Mouse (Mus musculus) cortical plate, adult 2 months (tissue): Measurements from ENCODE around the gene Kri1. TPM values are rescaled to one million over a fixed set of nuclear protein-coding genes. Genes with fewer than 3 reads are reported as not detected.

ENCODE experiments used
- H3K27ac ChIP-seq: fragments of 200-500 bp; 2 replicates; pipeline ENCODE4 v1.5.1; 2012; ENCODE audit warnings: low read length, control low read depth, inconsistent platforms; ENCODE audit not compliant: insufficient read depth
- H3K4me1 ChIP-seq: fragments of 200-500 bp; 2 replicates; pipeline ENCODE4 v1.6.1; 2011; ENCODE audit warnings: low read length; ENCODE audit not compliant: control insufficient read depth, insufficient read depth
- H3K4me3 ChIP-seq: fragments of 200-500 bp; 2 replicates; pipeline ENCODE4 v1.5.1; 2011; ENCODE audit warnings: mild to moderate bottlenecking, low read length, control low read depth; ENCODE audit not compliant: insufficient read depth
- CTCF ChIP-seq: fragments of 200-500 bp; IDR thresholded peaks from 2 replicates; pipeline ENCODE4 v1.5.1; 2011; ENCODE audit warnings: mild to moderate bottlenecking, control low read depth, low read length; ENCODE audit not compliant: insufficient read depth; ENCODE audit errors: extremely low read depth
- POLR2A ChIP-seq: fragments of 200-500 bp; IDR thresholded peaks from 2 replicates; pipeline ENCODE4 v1.6.1; 2011; ENCODE audit warnings: mild to moderate bottlenecking, low read length, control low read depth; ENCODE audit not compliant: insufficient read depth; ENCODE audit errors: extremely low read depth
- polyA plus RNA-seq: library from polyadenylated mRNA; depleted of rRNA; stranded (reverse); fragments of >200 nt; gene quantifications from 2 replicates; pipeline ENCODE4 v1.2.3, GENCODE M21; 2012

Gene Kri1
- polyA plus RNA-seq, 1 experiment, result 42.6 TPM

GRCm38 (mm10) chr9:21248326-21248725 lies 39.4 kb downstream of the Kri1 start, which contains the start of gene S1pr5:
S1pr5 (minus strand) TSS chr9:21248443.
- Histone ChIP-seq H3K4me3 (peak within 1 kb of the TSS; percentile 9), H3K27ac (peak within 1 kb of the TSS; percentile 96), H3K4me1 (no peaks in the 10 kb centered on the region; the same call in 1 of the 2 replicates)
- TF ChIP-seq CTCF (no peak), POLR2A (no peak)

- no peak for TF ChIP-seq POLR2A
- no peak for TF ChIP-seq CTCF
- Histone ChIP-seq H3K4me1 (no peaks in the 10 kb centered on the region; the same call in 1 of the 2 replicates), H3K4me3 (no peak overlapping the region), H3K27ac (no peak overlapping the region)
These were observed 41.4 kb downstream of the Kri1 start for GRCm38 (mm10) chr9:21246342-21246741.

GRCm38 (mm10) chr9:21245113-21245487 lies 42.7 kb downstream of the Kri1 start:
- H3K4me1 ChIP-seq, result no peaks in the 10 kb centered on the region; the same call in 1 of the 2 replicates
- TF ChIP-seq POLR2A (no peak), CTCF (no peak)
- H3K27ac ChIP-seq, result no peak overlapping the region
- H3K4me3 ChIP-seq, result peak overlapping the region; percentile 33; the same call in 1 of the 2 replicates

DNA sequence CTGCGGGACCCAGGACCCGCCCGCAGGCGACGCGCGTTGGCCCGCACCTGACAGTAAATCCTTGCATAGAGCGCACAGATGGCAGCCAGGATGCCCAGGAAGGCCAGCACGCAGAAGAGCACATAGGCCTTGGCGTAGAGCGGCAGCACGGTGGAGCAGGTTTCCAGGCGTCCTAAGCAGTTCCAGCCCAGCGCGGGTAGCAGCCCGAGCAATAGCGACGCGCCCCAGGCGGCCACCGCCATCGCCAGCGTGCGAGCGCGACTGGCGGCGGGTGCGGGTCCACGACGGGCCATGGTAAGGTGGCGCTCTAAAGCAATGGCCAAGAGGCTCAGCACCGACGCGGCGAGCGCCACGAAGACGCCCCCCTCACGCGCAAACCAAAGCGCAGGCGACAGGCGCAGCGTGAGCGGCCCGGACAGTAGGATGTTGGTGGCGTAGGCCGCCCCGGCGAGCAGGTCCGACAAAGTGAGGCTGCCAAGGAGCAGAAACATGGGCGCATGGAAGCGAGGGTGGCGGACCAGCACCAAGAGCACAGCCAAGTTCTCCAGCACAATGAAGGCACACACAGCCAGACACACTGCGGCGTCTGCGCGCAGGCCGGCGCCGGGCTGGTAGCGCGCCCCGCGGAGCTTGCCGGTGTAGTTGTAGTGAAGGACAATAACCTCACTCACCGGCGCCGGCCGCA lies 43.2 kb downstream of the Kri1 start:
- no peak overlapping the region for H3K27ac ChIP-seq
- H3K4me1 ChIP-seq, result no peaks in the 10 kb centered on the region; the same call in 1 of the 2 replicates

GRCm38 (mm10) chr9:21243826-21244427 lies 43.8 kb downstream of the Kri1 start:
- TF ChIP-seq POLR2A, result no peak
- no peak for TF ChIP-seq CTCF
- no peak overlapping the region for H3K27ac ChIP-seq
- peak overlapping the region; percentile 33 for H3K4me3 ChIP-seq
- no peaks in the 10 kb centered on the region; the same call in 1 of the 2 replicates for H3K4me1 ChIP-seq

More for the DNA sequence above, 43.2 kb downstream of the Kri1 start:
- TF ChIP-seq CTCF (no peak), POLR2A (no peak)
- H3K4me3 ChIP-seq, result peak overlapping the region; percentile 33

DNA sequence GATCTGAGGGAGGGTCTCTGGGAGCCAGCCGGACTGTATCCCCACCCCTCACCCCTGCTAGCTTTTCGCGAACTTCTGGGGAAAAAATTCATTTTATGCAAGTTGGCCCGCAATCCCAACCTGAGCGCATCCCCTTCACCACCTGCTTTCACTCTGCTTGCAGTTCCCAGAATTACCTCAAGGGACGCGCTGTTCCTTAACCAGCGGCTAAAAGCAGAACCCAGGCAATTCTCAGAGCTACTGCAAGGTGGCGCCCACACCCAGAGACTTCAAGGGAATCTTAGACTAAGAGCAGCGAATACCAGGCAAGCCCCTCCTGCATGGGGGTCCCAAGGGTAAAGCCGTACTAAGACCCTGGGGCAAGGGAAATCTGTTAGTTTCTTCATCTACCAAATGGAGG lies 46.4 kb downstream of the Kri1 start:
- Histone ChIP-seq H3K27ac (no peak overlapping the region), H3K4me1 (peaks cover 4% of the 10 kb centered on the region), H3K4me3 (no peak overlapping the region)
- TF ChIP-seq POLR2A (no peak), CTCF (peak; percentile 99)

GRCm38 (mm10) chr9:21239465-21239848 lies 48.3 kb downstream of the Kri1 start:
- Histone ChIP-seq H3K27ac (no peak overlapping the region), H3K4me3 (peak overlapping the region; percentile 92), H3K4me1 (peaks cover 4% of the 10 kb centered on the region)
- no peak for TF ChIP-seq POLR2A
- TF ChIP-seq CTCF, result no peak

DNA sequence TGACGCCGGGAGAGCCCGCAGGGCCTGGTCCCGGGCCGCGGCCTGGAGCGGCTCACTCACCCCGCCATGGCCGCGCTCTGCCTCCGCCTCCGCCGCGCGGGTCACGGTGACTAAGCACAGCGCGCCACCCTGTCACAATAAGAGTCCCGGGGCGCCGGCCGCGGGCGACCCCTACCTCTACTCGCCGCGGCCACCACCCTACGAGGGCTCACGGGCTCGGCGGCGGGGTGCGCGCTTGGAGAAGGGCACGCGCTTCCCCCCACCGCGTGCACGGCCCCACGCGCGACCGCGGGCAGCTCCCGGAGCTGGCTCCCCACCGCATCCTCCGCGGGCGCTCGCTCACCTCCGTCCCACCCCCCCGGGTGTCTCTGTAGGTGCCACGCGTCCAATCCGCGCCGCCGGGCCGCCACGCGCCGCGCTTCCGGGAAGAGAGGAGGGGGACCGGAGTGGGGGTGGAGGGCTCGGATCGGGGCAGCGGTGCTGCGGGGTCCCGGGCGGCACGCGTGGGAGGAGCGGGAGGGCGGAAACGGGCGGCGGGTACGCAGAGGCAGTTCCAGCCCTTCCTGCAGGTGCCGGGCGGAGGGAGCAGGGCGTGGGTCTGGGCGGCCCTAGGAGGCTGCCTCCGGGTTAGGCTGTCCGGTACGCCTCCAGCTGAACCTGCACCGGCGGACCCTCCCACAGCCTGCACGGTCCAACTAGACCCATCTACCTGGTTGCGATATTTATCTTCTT lies 48.9 kb downstream of the Kri1 start, which contains the start of gene Keap1:
Gene Keap1 (minus strand): TSS at position 629 of the 732 bp plus-strand sequence.
- Histone ChIP-seq H3K4me1 (peaks cover 4% of the 10 kb centered on the region), H3K27ac (peak within 1 kb of the TSS; percentile 98), H3K4me3 (peak within 1 kb of the TSS; percentile 92)
- no peak for TF ChIP-seq CTCF
- TF ChIP-seq POLR2A, result 0 out of 2 replicates have a peak, but pooled peaks have one; percentile 35

GRCm38 (mm10) chr9:21238004-21238732 lies 49.6 kb downstream of the Kri1 start:
- TF ChIP-seq POLR2A (no peak), CTCF (no peak)
- H3K4me3 ChIP-seq, result peak overlapping the region; percentile 92
- H3K27ac ChIP-seq, result peak overlapping the region; percentile 98
- H3K4me1 ChIP-seq, result peaks cover 4% of the 10 kb centered on the region
